Mouse (Mus musculus): ENCODE data around the gene AC140267.1. TPM values are rescaled to one million over a fixed set of nuclear protein-coding genes. Genes with fewer than 3 reads are reported as not detected.

The AC140267.1 gene
- polyA plus RNA-seq, 1 experiment, result not detected

DNA sequence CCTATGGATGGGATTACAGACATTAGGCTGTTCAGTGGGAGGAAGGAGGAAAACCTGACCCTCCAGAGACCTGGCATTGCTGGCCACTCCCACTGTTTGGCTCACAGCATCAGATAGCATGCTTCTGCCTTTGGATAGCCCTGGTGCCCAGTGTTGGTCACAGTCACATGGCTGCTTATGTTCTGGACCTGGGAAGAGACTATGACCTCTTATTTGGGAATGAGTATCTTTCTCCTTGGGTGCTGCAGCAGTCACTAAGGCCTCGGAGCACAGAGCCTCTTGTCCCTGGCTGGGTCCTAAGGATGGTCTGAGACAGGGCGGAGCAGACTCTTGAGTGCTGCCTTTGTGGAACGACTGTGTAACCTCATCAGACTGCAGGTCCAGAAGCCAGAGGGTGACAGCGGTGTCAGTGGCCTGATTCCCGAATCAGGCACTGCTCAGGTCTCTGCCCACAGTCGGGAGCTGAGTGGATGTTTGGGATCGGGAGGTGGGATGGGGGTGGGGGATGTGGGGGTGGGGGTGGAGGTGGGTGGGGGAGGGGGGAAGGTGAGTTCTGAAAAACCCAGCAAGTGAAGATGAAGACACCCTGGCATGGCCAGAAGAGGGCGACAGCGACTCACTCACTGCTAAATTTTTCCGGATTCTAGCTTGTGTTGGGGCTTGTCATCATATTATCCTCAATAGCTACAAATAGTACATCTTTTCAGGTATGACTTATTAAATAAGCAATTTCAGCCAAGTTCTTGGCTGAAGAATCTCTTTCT is 19.7 kb upstream of the AC140267.1 start:
- no peaks in the 10 kb centered on the region for H3K36me3 ChIP-seq (ENCODE audit: control insufficient read depth, insufficient read depth, low read length, poor library complexity, severe bottlenecking)
- H3K4me3 ChIP-seq (ENCODE audit: low read depth, low read length), result 0 out of 2 replicates have a peak overlapping the region, but pooled peaks have one; percentile 9
- TF ChIP-seq POLR2A (IDR thresholded peaks at IDR 0.05; ENCODE audit: insufficient read depth, low read length) (no peak), EP300 (IDR thresholded peaks at IDR 0.05; ENCODE audit: insufficient read depth, low read depth, low read length) (no peak), CTCF (IDR thresholded peaks at IDR 0.05; ENCODE audit: low read depth, low read length) (peak; percentile 62)
- H3K27ac ChIP-seq (ENCODE audit: insufficient read depth, low read length), result no peak overlapping the region
- H3K9me3 ChIP-seq (replicated peaks; ENCODE audit: control insufficient read depth, insufficient read depth, low read length, poor library complexity, severe bottlenecking), result no peaks in the 10 kb centered on the region
- peaks cover 5% of the 10 kb centered on the region for H3K4me1 ChIP-seq (ENCODE audit: control insufficient read depth, insufficient read depth, low read length)
- H3K27me3 ChIP-seq (ENCODE audit: control insufficient read depth, insufficient read depth, low read length, poor library complexity, severe bottlenecking), result no peaks in the 10 kb centered on the region
- H3K9ac ChIP-seq (ENCODE audit: low read depth, poor library complexity, severe bottlenecking), result no peak overlapping the region

DNA sequence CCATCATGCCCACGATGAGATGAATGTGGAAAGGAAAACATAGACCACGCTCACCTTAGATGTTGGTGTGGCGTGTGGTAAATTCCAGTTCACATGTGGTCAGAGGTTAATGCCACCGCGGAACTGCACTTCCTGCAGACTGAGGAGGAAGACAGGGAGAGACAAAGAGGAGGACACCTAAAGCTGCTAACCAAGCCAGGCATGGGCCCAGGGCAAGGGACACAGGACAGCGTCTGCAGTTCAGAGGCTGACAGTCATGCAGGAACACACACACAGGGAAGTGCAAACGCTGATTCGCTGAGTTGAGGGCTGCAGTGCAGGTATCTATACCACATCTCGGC is 19.2 kb upstream of the AC140267.1 start:
- TF ChIP-seq POLR2A (IDR thresholded peaks at IDR 0.05; ENCODE audit: insufficient read depth, low read length), result no peak
- no peak for TF ChIP-seq CTCF (IDR thresholded peaks at IDR 0.05; ENCODE audit: low read depth, low read length)
- no peak for TF ChIP-seq EP300 (IDR thresholded peaks at IDR 0.05; ENCODE audit: insufficient read depth, low read depth, low read length)
- Histone ChIP-seq H3K9me3 (replicated peaks; ENCODE audit: control insufficient read depth, insufficient read depth, low read length, poor library complexity, severe bottlenecking) (no peaks in the 10 kb centered on the region), H3K36me3 (ENCODE audit: control insufficient read depth, insufficient read depth, low read length, poor library complexity, severe bottlenecking) (no peaks in the 10 kb centered on the region), H3K27me3 (ENCODE audit: control insufficient read depth, insufficient read depth, low read length, poor library complexity, severe bottlenecking) (no peaks in the 10 kb centered on the region), H3K4me1 (ENCODE audit: control insufficient read depth, insufficient read depth, low read length) (peaks cover 5% of the 10 kb centered on the region), H3K27ac (ENCODE audit: insufficient read depth, low read length) (no peak overlapping the region), H3K9ac (ENCODE audit: low read depth, poor library complexity, severe bottlenecking) (no peak overlapping the region), H3K4me3 (ENCODE audit: low read depth, low read length) (no peak overlapping the region)

DNA sequence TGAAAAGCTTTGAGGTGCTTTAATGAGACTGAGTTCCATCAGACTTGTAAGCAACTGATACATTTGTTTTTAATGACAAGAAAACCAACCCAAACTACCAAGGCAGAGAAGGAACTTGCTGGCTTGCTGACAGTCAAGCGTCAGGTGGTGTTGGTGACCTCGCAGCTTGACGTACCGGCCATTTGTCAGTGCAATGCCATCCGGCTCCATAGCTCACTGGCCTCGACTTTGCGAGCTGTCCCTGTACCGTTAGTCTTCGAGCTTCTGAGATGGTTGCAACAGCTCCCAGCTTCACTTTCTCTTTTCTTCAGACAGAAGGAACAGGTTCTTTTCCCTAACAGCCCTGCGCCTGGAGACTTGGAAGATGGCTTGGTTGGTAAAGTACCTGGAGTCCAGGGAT is 18.2 kb upstream of the AC140267.1 start:
- Histone ChIP-seq H3K27me3 (ENCODE audit: control insufficient read depth, insufficient read depth, low read length, poor library complexity, severe bottlenecking) (no peaks in the 10 kb centered on the region), H3K9ac (ENCODE audit: low read depth, poor library complexity, severe bottlenecking) (no peak overlapping the region), H3K36me3 (ENCODE audit: control insufficient read depth, insufficient read depth, low read length, poor library complexity, severe bottlenecking) (no peaks in the 10 kb centered on the region), H3K9me3 (replicated peaks; ENCODE audit: control insufficient read depth, insufficient read depth, low read length, poor library complexity, severe bottlenecking) (no peaks in the 10 kb centered on the region), H3K27ac (ENCODE audit: insufficient read depth, low read length) (no peak overlapping the region), H3K4me3 (ENCODE audit: low read depth, low read length) (no peak overlapping the region), H3K4me1 (ENCODE audit: control insufficient read depth, insufficient read depth, low read length) (peaks cover 5% of the 10 kb centered on the region)
- TF ChIP-seq CTCF (IDR thresholded peaks at IDR 0.05; ENCODE audit: low read depth, low read length) (no peak), POLR2A (IDR thresholded peaks at IDR 0.05; ENCODE audit: insufficient read depth, low read length) (no peak), EP300 (IDR thresholded peaks at IDR 0.05; ENCODE audit: insufficient read depth, low read depth, low read length) (no peak)

DNA sequence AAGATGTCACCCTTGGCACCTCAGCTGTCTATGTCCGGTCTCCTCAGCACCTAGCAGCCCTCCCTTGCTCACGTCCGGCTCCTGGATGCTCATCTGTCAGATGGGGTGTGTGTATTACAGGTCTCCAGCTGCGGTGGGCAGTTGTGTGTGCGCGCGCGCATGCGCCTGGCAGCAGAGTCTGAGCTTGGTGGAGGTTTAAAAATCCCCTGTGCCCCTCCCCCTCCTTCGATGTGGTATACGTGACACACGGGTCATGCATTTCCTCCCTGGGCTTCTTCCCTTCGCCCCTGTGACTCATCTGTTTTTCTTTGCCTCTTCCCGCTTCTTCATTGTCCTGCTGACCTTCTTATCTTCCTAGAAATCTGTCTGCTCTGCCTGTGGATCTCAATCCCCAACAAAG is 16.4 kb upstream of the AC140267.1 start:
- Histone ChIP-seq H3K9ac (ENCODE audit: low read depth, poor library complexity, severe bottlenecking) (no peak overlapping the region), H3K27me3 (ENCODE audit: control insufficient read depth, insufficient read depth, low read length, poor library complexity, severe bottlenecking) (no peaks in the 10 kb centered on the region), H3K36me3 (ENCODE audit: control insufficient read depth, insufficient read depth, low read length, poor library complexity, severe bottlenecking) (no peaks in the 10 kb centered on the region), H3K9me3 (replicated peaks; ENCODE audit: control insufficient read depth, insufficient read depth, low read length, poor library complexity, severe bottlenecking) (no peaks in the 10 kb centered on the region), H3K27ac (ENCODE audit: insufficient read depth, low read length) (peak overlapping the region; percentile 67), H3K4me3 (ENCODE audit: low read depth, low read length) (peak overlapping the region; percentile 62), H3K4me1 (ENCODE audit: control insufficient read depth, insufficient read depth, low read length) (peaks cover 5% of the 10 kb centered on the region)
- TF ChIP-seq POLR2A (IDR thresholded peaks at IDR 0.05; ENCODE audit: insufficient read depth, low read length) (peak; percentile 8), EP300 (IDR thresholded peaks at IDR 0.05; ENCODE audit: insufficient read depth, low read depth, low read length) (peak; percentile 97), CTCF (IDR thresholded peaks at IDR 0.05; ENCODE audit: low read depth, low read length) (no peak)

DNA sequence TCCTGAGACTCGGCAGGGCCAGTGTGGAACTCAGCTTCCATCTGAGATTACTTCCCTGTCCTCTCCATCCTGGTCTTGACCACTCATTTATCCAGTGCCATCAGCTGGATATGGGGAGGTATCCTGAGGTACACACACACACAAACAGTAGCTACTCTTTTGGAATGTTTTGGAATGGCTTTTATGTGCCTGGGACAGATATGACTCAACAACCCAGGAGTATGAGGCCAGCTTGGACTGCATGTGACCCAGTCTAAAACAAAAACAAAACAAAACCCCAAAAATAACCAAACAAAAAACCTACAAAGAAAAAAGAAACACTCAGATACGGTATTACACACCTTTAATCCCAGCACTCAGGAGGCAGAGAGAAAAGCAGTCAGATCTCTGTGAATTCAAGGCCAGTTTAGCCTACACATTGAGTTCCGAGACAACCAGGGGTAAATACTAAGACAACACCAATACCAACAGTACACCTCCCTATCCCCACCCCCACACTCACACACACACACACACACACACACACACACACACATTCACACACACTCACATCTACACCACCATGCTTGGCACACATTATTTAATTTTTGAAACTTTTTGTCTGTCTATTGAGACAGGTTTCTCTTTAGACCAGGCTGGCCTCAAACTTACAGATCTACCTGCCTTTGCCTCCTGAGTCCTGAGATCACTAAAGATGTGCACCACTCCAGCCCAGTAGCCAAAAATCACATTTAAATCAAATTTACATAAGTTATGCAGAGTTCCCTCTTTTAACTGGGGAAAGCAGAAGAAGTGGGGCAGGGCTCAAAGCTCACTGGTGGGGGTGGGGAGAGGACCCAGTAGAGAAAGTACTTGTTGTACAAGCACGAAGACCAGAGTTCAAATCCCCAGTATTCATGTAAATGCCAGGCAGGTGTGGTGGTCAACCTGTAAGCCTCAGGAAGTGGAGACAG is 15.7 kb upstream of the AC140267.1 start:
- H3K4me3 ChIP-seq (ENCODE audit: low read depth, low read length), result peak overlapping the region; percentile 46
- peaks cover 5% of the 10 kb centered on the region for H3K4me1 ChIP-seq (ENCODE audit: control insufficient read depth, insufficient read depth, low read length)
- no peaks in the 10 kb centered on the region for H3K9me3 ChIP-seq (replicated peaks; ENCODE audit: control insufficient read depth, insufficient read depth, low read length, poor library complexity, severe bottlenecking)
- no peak overlapping the region for H3K9ac ChIP-seq (ENCODE audit: low read depth, poor library complexity, severe bottlenecking)
- TF ChIP-seq CTCF (IDR thresholded peaks at IDR 0.05; ENCODE audit: low read depth, low read length) (no peak), EP300 (IDR thresholded peaks at IDR 0.05; ENCODE audit: insufficient read depth, low read depth, low read length) (no peak), POLR2A (IDR thresholded peaks at IDR 0.05; ENCODE audit: insufficient read depth, low read length) (no peak)
- peak overlapping the region; percentile 67 for H3K27ac ChIP-seq (ENCODE audit: insufficient read depth, low read length)
- H3K27me3 ChIP-seq (ENCODE audit: control insufficient read depth, insufficient read depth, low read length, poor library complexity, severe bottlenecking), result no peaks in the 10 kb centered on the region
- H3K36me3 ChIP-seq (ENCODE audit: control insufficient read depth, insufficient read depth, low read length, poor library complexity, severe bottlenecking), result no peaks in the 10 kb centered on the region
